Mouse (Mus musculus) hindbrain, embryonic 11.5 days (tissue): ENCODE measurements around the gene Syt6. TPM values are rescaled to one million over a fixed set of nuclear protein-coding genes. Genes with fewer than 3 reads are reported as not detected.
"Not testable (repeated sequence)": the region's sequence is repeated elsewhere in the genome, so short reads cannot be mapped to it uniquely, and the experiment has no call there.

ENCODE experiments used
- ATAC-seq: fragments of 200-750 bp; cut with Nextera tagmentation; 2 replicates; pipeline ENCODE4 v1.8.0; 2017; ENCODE audit warnings: mild to moderate bottlenecking, moderate TSS enrichment, moderate library complexity; ENCODE audit not compliant: low FRiP score
- DNase-seq: peaks from one replicate; pipeline ENCODE4 v3.0.0-alpha.2; 2015; ENCODE audit warnings: low spot score
- H3K27ac ChIP-seq: fragments of 300-500 bp; sonication (generic); 2 replicates; pipeline ENCODE4 v1.5.1; 2014; ENCODE audit warnings: mild to moderate bottlenecking, low read depth, low read length
- H3K27me3 ChIP-seq: fragments of 300-500 bp; sonication (generic); 2 replicates; pipeline ENCODE4 v1.6.1; 2014; ENCODE audit warnings: mild to moderate bottlenecking, low read length, moderate library complexity, mixed read lengths; ENCODE audit not compliant: control insufficient read depth, insufficient read depth
- H3K36me3 ChIP-seq: fragments of 300-500 bp; sonication (generic); 2 replicates; pipeline ENCODE4 v1.6.1; 2014; ENCODE audit warnings: mild to moderate bottlenecking, low read length, moderate library complexity, mixed read lengths; ENCODE audit not compliant: control insufficient read depth, insufficient read depth
- H3K4me1 ChIP-seq: fragments of 300-500 bp; sonication (generic); replicated peaks from 2 replicates; pipeline ENCODE4 v1.6.1; 2014; ENCODE audit warnings: low read length, mixed read lengths; ENCODE audit not compliant: control insufficient read depth, insufficient read depth
- H3K4me2 ChIP-seq: fragments of 300-500 bp; sonication (generic); replicated peaks from 2 replicates; pipeline ENCODE4 v1.6.1; 2014; ENCODE audit warnings: mild to moderate bottlenecking, low read depth, low read length
- H3K4me3 ChIP-seq: fragments of 300-500 bp; sonication (generic); 2 replicates; pipeline ENCODE4 v1.5.1; 2014; ENCODE audit warnings: low read depth, low read length
- H3K9ac ChIP-seq: fragments of 300-500 bp; sonication (generic); 2 replicates; pipeline ENCODE4 v1.6.1; 2014; ENCODE audit warnings: low read depth, low read length
- H3K9me3 ChIP-seq: fragments of 300-500 bp; sonication (generic); 2 replicates; pipeline ENCODE4 v1.6.1; 2016; ENCODE audit warnings: low read length; ENCODE audit not compliant: control insufficient read depth
- WGBS: fragments of 180-500 bp; shearing (Covaris S2); extraction: QIAGEN DNeasy Blood & Tissue Kit; methylation state at CpG from one replicate; pipeline ENCODE4 v1.1.7; 2014; 5-methylcytosine and 5-hydroxymethylcytosine counted together
- polyA plus RNA-seq: library from polyadenylated mRNA; unstranded; fragments of >200 nt; fragmentation: Nextera tagmentation; extraction: Ambion mirVana; gene quantifications from 2 replicates; pipeline ENCODE4 v1.2.1, GENCODE M21; 2014

The Syt6 gene
- polyA plus RNA-seq, 1 experiment from 2014 or later = 2.7 TPM

DNA sequence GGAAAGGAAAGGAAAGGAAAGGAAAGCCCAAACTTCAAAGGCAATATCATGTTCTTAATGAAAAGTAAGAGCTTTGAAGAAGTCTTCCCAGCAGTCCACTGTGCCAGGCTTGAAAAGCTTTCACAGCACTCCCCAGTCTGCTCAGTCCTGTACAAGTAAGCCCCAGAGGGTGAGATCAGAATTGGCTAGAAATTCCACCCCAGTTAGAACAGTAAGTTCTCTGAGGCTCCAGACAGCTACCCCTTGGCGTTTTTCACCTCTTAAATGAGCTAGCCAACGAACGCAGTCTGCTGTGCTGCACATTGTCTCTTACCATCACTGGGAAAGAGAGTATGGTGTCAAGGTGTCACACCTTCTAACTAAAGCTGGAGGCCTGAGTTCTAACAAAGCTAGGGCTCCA is 52.6 kb downstream of the Syt6 start:
- Histone ChIP-seq H3K36me3 (no peaks in the 10 kb centered on the region), H3K9me3 (no peaks in the 10 kb centered on the region)

DNA sequence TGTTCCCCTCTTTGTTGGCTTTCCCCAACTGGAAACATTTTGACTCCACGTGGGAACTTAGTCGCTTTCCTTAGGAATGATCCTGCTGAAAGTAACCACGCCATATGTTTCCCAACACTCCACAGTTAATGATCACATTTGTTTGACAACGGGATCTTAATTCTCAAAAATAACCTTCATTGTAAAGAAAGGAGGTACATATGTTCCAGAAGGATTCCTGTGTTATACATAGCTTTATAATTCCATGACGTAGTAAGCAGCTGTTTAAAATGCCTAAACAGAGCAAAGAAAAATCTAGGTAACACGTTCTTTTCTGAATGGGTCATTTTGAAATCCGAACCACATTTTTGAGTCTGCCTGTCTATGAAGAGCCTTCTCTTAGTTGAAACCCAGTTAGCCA is 58.1 kb downstream of the Syt6 start:
- 85% methylated on average over 7 of the region's 7 CpGs for WGBS
- no peaks in the 10 kb centered on the region for H3K27me3 ChIP-seq
- H3K4me2 ChIP-seq = no peak overlapping the region
- H3K27ac ChIP-seq = no peak overlapping the region
- no peak overlapping the region for H3K9ac ChIP-seq
- H3K36me3 ChIP-seq = no peaks in the 10 kb centered on the region
- H3K4me3 ChIP-seq = no peak overlapping the region
- no peak for ATAC-seq
- no peaks in the 10 kb centered on the region for H3K9me3 ChIP-seq
- no peaks in the 10 kb centered on the region for H3K4me1 ChIP-seq
- no peak for DNase-seq

More for the DNA sequence above, 52.6 kb downstream of the Syt6 start:
- H3K27ac ChIP-seq = no peak overlapping the region
- no peaks in the 10 kb centered on the region for H3K4me1 ChIP-seq
- 91% methylated on average over 3 of the region's 3 CpGs for WGBS
- no peaks in the 10 kb centered on the region for H3K27me3 ChIP-seq
- ATAC-seq = no peak
- no peak for DNase-seq
- no peak overlapping the region for H3K9ac ChIP-seq
- H3K4me2 ChIP-seq = no peak overlapping the region
- no peak overlapping the region for H3K4me3 ChIP-seq

DNA sequence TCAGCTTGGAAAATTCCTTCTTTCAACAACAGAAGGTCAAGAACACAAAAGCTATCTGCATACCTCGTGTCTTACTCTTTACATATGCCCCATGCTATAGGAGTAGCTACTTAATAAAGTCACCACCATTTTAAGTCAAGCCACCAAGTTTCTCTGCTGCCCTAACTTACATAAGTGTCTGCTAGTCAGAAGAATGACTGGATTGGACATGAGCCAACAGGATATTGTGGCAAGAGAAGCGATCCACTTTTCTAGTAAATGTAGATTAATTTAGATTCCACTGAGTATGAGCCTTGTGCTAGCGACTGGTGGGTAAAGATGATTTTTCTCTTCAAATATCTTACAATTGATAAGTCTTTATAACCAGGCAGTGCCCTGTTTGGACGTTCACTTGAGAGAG is 58.8 kb downstream of the Syt6 start:
- Histone ChIP-seq H3K9me3 (no peaks in the 10 kb centered on the region), H3K36me3 (no peaks in the 10 kb centered on the region), H3K4me1 (no peaks in the 10 kb centered on the region), H3K4me3 (no peak overlapping the region), H3K9ac (no peak overlapping the region), H3K27ac (no peak overlapping the region), H3K27me3 (no peaks in the 10 kb centered on the region), H3K4me2 (no peak overlapping the region)
- ATAC-seq (no peak), DNase-seq (no peak)
- WGBS = 87% methylated on average over 4 of the region's 4 CpGs

DNA sequence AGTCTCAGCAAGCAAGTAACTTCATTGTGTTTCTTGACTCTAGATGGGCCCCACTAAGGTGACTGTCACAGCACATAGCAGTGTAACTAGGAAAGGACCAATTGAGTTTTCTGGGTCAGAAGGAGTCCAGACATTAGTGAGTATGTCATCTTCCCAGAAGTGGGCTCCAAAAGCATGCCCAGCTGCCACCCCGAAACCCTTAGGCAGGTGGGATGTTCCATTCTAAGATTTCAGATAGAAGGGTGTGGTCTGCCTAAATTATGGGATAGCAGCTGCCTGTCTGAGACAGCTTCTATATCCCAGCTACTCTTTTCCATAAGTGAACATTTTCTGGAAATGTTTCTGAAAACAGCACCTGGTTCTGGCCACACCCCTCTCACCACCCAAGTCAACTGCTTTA is 59.2 kb downstream of the Syt6 start:
- no peaks in the 10 kb centered on the region for H3K9me3 ChIP-seq
- no peak overlapping the region for H3K4me2 ChIP-seq
- WGBS = 96% methylated on average over 1 of the region's 1 CpGs
- no peaks in the 10 kb centered on the region for H3K36me3 ChIP-seq
- no peak overlapping the region for H3K27ac ChIP-seq
- no peak overlapping the region for H3K4me3 ChIP-seq
- H3K4me1 ChIP-seq = no peaks in the 10 kb centered on the region
- H3K27me3 ChIP-seq = no peaks in the 10 kb centered on the region
- DNase-seq (no peak), ATAC-seq (no peak)
- no peak overlapping the region for H3K9ac ChIP-seq

DNA sequence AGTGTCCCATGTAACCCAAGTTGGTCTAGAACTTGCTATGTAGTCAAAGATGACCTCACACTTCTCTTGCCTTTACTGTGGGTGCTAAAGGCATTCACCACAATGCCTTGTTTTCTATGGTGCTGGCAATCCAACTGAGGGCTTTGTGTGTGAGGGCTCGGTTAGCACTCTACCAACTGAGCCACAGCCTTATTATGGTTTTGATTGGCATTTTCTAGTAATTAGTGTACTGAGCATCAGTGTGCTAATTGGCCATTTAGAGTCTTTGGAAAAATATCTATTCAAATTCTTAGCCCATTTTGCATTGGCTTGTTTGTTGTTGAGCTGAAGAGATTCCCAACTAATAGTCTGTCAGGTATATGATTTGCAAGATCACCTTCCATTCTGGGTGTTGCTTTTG is 62.6 kb downstream of the Syt6 start:
- 79% methylated on average over 1 of the region's 1 CpGs for WGBS
- Histone ChIP-seq H3K9me3 (no peaks in the 10 kb centered on the region), H3K4me2 (no peak overlapping the region), H3K36me3 (no peaks in the 10 kb centered on the region), H3K9ac (no peak overlapping the region), H3K4me3 (no peak overlapping the region), H3K27me3 (no peaks in the 10 kb centered on the region), H3K4me1 (no peaks in the 10 kb centered on the region), H3K27ac (no peak overlapping the region)
- no peak for ATAC-seq
- no peak for DNase-seq

DNA sequence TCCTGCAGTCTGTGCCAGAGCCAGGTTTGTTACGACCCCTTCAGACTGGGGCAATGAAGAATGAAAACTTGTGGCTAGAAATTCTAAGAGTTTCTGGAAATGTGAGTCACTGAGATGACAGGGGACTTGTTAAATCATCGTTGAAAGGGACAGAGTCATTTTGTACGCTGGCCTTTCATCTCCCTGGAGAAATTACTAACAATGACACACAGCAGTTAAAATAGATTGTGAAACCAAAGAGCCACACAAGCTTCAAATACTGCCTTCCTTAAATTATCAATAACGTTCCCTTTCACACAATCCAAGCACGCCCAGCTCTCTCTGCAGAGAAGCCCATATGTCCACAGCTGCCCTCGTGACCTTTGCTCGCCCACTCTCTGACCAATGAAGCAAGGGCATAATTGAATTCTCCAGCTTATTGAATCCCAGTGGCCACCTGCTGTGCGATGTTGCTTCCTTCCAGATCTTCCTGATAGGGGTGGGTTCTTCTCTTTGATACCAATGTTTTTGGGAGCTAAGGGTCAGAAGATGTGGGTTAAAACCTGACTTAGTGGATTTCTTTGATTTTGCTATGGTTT is 65.3 kb downstream of the Syt6 start:
- no peaks in the 10 kb centered on the region for H3K4me1 ChIP-seq
- no peak overlapping the region for H3K4me2 ChIP-seq
- peak; percentile 51 for DNase-seq
- no peak overlapping the region for H3K9ac ChIP-seq
- no peak overlapping the region for H3K27ac ChIP-seq
- no peaks in the 10 kb centered on the region for H3K9me3 ChIP-seq
- no peaks in the 10 kb centered on the region for H3K27me3 ChIP-seq
- H3K36me3 ChIP-seq = no peaks in the 10 kb centered on the region
- no peak overlapping the region for H3K4me3 ChIP-seq
- WGBS = 19% methylated on average over 8 of the region's 8 CpGs
- no peak for ATAC-seq

DNA sequence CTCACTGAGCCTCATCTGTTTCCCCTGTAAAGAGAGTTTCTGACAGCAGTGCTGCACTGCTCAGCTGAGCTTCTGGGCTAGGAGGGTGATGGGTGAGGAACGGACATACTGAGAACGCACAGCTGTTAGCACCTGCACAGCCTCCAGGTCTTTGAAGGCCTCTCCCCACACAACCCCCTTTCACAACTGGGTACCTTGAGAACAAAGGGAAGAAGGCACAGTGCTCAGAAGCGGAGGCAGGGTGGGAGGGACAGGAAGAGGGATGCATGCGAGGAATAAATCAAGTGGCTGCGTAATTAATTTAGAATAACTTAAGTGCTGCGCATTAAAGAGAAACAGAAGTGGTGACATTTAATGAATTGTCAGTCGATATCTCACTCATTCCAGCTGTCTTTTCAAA is 66.3 kb downstream of the Syt6 start:
- Histone ChIP-seq H3K9ac (no peak overlapping the region), H3K36me3 (no peaks in the 10 kb centered on the region), H3K9me3 (no peaks in the 10 kb centered on the region), H3K4me1 (no peaks in the 10 kb centered on the region), H3K27me3 (no peaks in the 10 kb centered on the region), H3K4me3 (no peak overlapping the region), H3K4me2 (no peak overlapping the region), H3K27ac (no peak overlapping the region)
- ATAC-seq (no peak), DNase-seq (no peak)
- WGBS = 52% methylated on average over 7 of the region's 7 CpGs

DNA sequence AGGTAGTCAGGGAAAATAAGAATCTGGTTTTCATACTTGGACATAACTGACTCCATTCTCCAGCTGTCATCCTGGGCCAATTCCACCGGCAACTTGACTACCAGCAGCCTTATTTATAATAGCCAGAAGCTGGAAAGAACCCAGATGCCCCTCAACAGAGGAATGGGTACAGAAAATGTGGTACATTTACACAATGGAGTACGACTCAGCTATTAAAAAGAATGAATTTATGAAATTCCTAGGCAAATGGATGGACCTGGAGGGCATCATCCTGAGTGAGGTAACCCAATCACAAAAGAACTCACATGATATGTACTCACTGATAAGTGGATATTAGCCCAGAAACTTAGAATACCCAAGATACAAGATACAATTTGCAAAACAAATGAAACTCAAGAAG is 70.9 kb downstream of the Syt6 start, which contains the start of gene Atg4a-ps:
Gene Atg4a-ps, minus strand, starts transcription at position 101 of the 400 bp plus-strand sequence.
- H3K9ac ChIP-seq, H3K36me3 ChIP-seq, H3K4me2 ChIP-seq, H3K4me1 ChIP-seq, ATAC-seq, H3K27ac ChIP-seq, H3K4me3 ChIP-seq, DNase-seq, H3K9me3 ChIP-seq, H3K27me3 ChIP-seq: not testable (repeated sequence)
- 89% methylated on average over 2 of the region's 2 CpGs for WGBS

DNA sequence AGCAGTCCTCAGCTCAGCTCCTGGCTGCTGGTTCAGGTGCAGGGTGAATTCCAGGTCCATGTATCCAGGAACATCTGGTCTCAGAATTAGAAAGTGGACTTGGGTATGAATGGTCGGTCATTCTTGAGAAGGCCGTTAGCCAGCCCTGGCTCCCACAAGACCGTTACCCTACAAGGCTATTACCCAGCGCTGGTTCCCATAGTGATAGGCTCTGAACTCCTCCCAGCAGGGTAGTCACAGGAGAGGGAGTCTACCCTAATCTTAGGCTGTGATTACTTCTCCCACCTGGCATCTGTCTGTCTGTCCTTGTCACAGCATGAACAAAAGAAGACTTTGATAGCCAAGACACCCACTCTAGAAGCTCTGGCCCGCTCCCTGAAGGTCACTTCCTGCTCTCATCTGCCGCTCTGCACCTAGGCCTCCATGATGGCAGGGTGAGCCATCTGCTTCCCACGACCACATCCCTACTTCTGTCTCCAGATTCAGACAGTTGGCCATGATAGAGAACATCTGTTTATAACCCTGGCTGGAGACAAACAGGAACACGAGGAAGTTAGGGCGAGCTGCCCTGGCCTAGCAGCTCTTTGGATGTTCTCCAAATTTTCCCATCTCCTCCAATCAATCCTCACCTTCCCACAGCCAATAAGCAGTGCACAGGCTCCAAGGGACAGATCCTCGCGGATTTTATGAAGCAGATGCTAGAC is 72.3 kb downstream of the Syt6 start:
- Histone ChIP-seq H3K9ac (no peak overlapping the region), H3K36me3 (no peaks in the 10 kb centered on the region), H3K4me1 (no peaks in the 10 kb centered on the region), H3K27ac (no peak overlapping the region), H3K4me2 (no peak overlapping the region), H3K4me3 (no peak overlapping the region), H3K9me3 (no peaks in the 10 kb centered on the region), H3K27me3 (no peaks in the 10 kb centered on the region)
- no peak for ATAC-seq
- no peak for DNase-seq
- WGBS = 90% methylated on average over 11 of the region's 11 CpGs
